Mouse (Mus musculus): ENCODE measurements at regions not wholly inside any gene's neighbourhood (a gene's known extent, or its start where the extent isn't known, plus 50 kb on each side); places are given as distances from the start of the nearest gene placed in this dataset.
"Not testable (repeated sequence)": the region's sequence is repeated elsewhere in the genome, so short reads cannot be mapped to it uniquely, and the experiment has no call there.

GRCm38 (mm10) chr10:53482919-53483318 lies 103.2 kb upstream of the Cep85l start:
- no peak for ATAC-seq (replicated peaks; ENCODE audit: low FRiP score, poor library complexity, severe bottlenecking)

- no peak for ATAC-seq (replicated peaks; ENCODE audit: low FRiP score, poor library complexity, severe bottlenecking)
Observed at GRCm38 (mm10) chr10:53470200-53470599, 90.5 kb upstream of the Cep85l start.

GRCm38 (mm10) chr10:53469611-53470010 lies 89.9 kb upstream of the Cep85l start:
- no peak for ATAC-seq (replicated peaks; ENCODE audit: low FRiP score, poor library complexity, severe bottlenecking)

- no peak for ATAC-seq (replicated peaks; ENCODE audit: low FRiP score, poor library complexity, severe bottlenecking)
Observed at GRCm38 (mm10) chr10:53468293-53468545, 88.5 kb upstream of the Cep85l start.

GRCm38 (mm10) chr10:53467472-53468292 lies 87.9 kb upstream of the Cep85l start:
- no peak for ATAC-seq (replicated peaks; ENCODE audit: low FRiP score, poor library complexity, severe bottlenecking)

- no peak for ATAC-seq (replicated peaks; ENCODE audit: low FRiP score, poor library complexity, severe bottlenecking)
Observed at GRCm38 (mm10) chr10:53466851-53467250, 87.1 kb upstream of the Cep85l start.

GRCm38 (mm10) chr10:53466261-53466660 lies 86.5 kb upstream of the Cep85l start:
- no peak for ATAC-seq (replicated peaks; ENCODE audit: low FRiP score, poor library complexity, severe bottlenecking)

- no peak for ATAC-seq (replicated peaks; ENCODE audit: low FRiP score, poor library complexity, severe bottlenecking)
Observed at GRCm38 (mm10) chr10:53464581-53464980, 84.8 kb upstream of the Cep85l start.

GRCm38 (mm10) chr10:53464006-53464405 lies 84.3 kb upstream of the Cep85l start:
- no peak for ATAC-seq (replicated peaks; ENCODE audit: low FRiP score, poor library complexity, severe bottlenecking)

GRCm38 (mm10) chr10:53463471-53463870 lies 83.7 kb upstream of the Cep85l start:
- no peak for ATAC-seq (replicated peaks; ENCODE audit: low FRiP score, poor library complexity, severe bottlenecking)

- no peak for ATAC-seq (replicated peaks; ENCODE audit: low FRiP score, poor library complexity, severe bottlenecking)
Observed at GRCm38 (mm10) chr10:53462449-53463308, 82.9 kb upstream of the Cep85l start.

DNA sequence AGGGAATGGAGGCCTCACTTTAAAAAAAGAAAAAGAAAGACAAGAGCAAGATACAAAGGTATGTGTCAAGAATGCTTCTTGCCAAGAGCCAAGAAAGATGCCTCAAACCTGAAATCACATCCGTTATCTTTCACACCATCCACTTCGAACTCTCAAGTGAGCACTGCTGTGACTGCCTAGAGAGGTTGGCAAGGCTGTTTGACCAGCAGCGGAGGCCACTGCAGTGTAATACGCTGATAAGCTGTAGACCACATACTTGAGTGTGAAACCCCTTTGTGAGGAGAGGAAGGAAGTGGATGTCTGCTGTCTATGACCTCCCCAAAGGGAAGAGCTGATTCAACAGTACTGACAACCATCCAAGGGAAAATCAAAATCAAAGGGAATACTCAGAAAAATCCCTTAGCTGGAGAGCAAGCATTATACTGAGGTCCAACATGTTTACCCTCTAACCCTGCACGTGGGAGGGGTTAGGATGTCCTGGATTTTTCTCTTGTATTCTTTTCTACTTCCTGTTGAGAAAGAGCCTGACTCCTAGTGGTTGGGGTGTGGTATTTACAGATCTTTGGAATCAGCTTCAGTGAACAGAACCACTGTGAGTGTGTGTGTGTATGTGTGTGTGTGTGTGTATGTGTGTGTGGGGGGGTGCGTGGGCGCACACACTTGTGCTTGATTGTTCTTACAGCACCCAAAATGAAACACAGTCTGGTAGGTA lies 81.5 kb upstream of the Cep85l start:
- ATAC-seq (replicated peaks; ENCODE audit: low FRiP score, poor library complexity, severe bottlenecking) = no peak

DNA sequence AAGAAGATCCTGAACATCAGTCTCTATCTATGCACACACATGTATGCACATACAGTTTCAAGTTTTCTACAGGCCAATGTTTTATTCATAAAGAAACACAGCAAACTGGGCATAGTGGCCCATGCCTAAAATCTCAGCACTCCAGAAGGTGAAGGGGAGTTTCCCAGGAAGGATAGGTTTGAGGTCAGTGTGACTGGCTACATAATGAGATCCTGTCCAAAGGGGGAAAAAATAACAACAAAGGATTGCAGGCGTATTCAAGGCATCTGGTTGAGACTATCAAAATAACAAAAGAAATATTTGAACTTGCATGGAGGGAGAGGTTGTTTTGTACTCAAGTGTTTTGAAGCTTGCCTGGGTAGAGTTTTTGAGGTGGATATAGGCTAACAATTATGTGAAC lies 80.0 kb upstream of the Cep85l start:
- ATAC-seq (replicated peaks; ENCODE audit: low FRiP score, poor library complexity, severe bottlenecking) = not testable (repeated sequence)

DNA sequence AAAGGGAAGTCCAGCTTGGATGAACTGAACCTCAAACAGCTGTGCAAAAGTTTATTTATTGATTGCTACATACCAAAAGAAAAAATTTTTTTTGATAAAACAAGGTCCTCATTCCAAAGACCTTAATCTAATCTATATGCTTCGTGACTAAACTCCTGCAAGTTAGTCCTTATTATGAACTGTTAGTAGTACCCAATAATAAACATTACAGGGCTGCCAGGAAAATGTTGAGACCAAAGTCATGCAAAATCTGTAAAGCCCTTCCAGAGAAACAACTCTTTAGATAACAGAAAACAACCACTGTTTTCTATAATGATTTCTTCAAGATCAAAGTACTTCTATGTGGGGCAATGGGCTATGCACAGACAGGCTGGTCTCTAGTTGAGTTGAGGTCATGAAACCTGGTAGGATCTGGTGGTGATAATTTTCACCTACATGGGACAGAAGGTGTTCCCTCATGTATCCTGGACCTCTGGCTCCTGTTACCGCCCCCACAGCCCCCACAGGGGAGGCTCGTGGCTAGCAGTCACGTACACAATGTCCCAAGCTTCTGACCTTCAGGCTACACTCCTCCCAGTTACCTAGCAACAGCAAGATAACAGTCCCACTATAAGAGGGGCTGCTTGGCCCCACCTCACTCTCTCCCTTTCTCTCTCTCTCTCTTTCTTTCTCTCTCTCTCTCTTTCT lies 76.4 kb upstream of the Cep85l start:
- no peak for ATAC-seq (replicated peaks; ENCODE audit: low FRiP score, poor library complexity, severe bottlenecking)

GRCm38 (mm10) chr10:53444789-53445188 lies 65.0 kb upstream of the Cep85l start:
- ATAC-seq (replicated peaks; ENCODE audit: low FRiP score, poor library complexity, severe bottlenecking) = no peak

- ATAC-seq (replicated peaks; ENCODE audit: low FRiP score, poor library complexity, severe bottlenecking) = no peak
Observed at GRCm38 (mm10) chr10:53443443-53443842, 63.7 kb upstream of the Cep85l start.

- no peak for ATAC-seq (replicated peaks; ENCODE audit: low FRiP score, poor library complexity, severe bottlenecking)
Observed at GRCm38 (mm10) chr10:53442912-53443311, 63.2 kb upstream of the Cep85l start.

- no peak for ATAC-seq (replicated peaks; ENCODE audit: low FRiP score, poor library complexity, severe bottlenecking)
Observed at GRCm38 (mm10) chr10:53440251-53440650, 60.5 kb upstream of the Cep85l start.

GRCm38 (mm10) chr10:53438388-53438787 lies 58.6 kb upstream of the Cep85l start:
- no peak for ATAC-seq (replicated peaks; ENCODE audit: low FRiP score, poor library complexity, severe bottlenecking)

DNA sequence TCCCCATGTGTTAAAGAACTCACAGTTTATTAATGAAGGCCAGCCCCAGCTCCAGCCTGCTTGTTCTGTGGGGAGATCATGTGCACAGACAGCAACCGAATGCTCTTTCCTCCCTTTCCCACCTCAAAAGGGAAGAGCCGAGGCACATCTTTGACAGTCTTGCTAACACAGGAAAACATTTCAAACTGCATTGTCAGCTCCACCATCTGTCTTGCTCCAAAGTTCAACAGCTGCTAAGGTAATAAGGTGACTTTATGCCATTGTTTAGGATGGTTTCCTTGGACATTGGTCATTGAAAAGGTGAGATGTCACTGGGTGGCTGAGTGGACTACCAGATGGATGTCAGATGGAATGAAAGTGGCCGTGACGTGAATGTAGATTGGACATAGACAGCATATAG lies 58.0 kb upstream of the Cep85l start:
- ATAC-seq (replicated peaks; ENCODE audit: low FRiP score, poor library complexity, severe bottlenecking) = no peak
